Mouse (Mus musculus): ENCODE measurements around the gene Pabpc4.
A peak's percentile ranks its signal among the peaks of the same experiment; 100 is the strongest.
"Not testable (repeated sequence)": the region's sequence is repeated elsewhere in the genome, so short reads cannot be mapped to it uniquely, and the experiment has no call there.

The Pabpc4 gene

GRCm38 (mm10) chr4:123247147-123247880, 14.8 kb upstream of the Pabpc4 start:
- DNase-seq (ENCODE audit: low spot score in 2 of 2) = peak in 1 of 2 experiments; percentile 38

GRCm38 (mm10) chr4:123248971-123249567, 13.1 kb upstream of the Pabpc4 start:
- DNase-seq (ENCODE audit: low spot score in 2 of 2) = peak; percentile 84 to 92

- peak; percentile 63 to 67 for DNase-seq (ENCODE audit: low spot score in 2 of 2)
Observed at GRCm38 (mm10) chr4:123252214-123252613, 9.9 kb upstream of the Pabpc4 start.

GRCm38 (mm10) chr4:123254617-123255016, 7.5 kb upstream of the Pabpc4 start:
- no peak for DNase-seq (ENCODE audit: low spot score in 2 of 2)

GRCm38 (mm10) chr4:123260071-123260746, 1.9 kb upstream of the Pabpc4 start:
- no peak for DNase-seq (ENCODE audit: low spot score in 2 of 2)

GRCm38 (mm10) chr4:123271063-123271462, 8.9 kb downstream of the Pabpc4 start:
- DNase-seq (ENCODE audit: low spot score in 2 of 2) = no peak

- DNase-seq (ENCODE audit: low spot score in 2 of 2) = no peak
Observed at GRCm38 (mm10) chr4:123280117-123280516, 18.0 kb downstream of the Pabpc4 start.

- DNase-seq (ENCODE audit: low spot score in 2 of 2) = peak; percentile 88 to 90
Observed at GRCm38 (mm10) chr4:123282500-123282899, 20.3 kb downstream of the Pabpc4 start.

GRCm38 (mm10) chr4:123282915-123283674, 20.9 kb downstream of the Pabpc4 start:
- DNase-seq (ENCODE audit: low spot score in 2 of 2) = not testable (repeated sequence)

GRCm38 (mm10) chr4:123283675-123284064, 21.5 kb downstream of the Pabpc4 start:
- DNase-seq (ENCODE audit: low spot score in 2 of 2) = not testable (repeated sequence)

GRCm38 (mm10) chr4:123284731-123285624, 22.8 kb downstream of the Pabpc4 start:
- DNase-seq (ENCODE audit: low spot score in 2 of 2) = no peak

GRCm38 (mm10) chr4:123286790-123287189, 24.6 kb downstream of the Pabpc4 start:
- DNase-seq (ENCODE audit: low spot score in 2 of 2) = peak in 1 of 2 experiments; percentile 6

- no peak for DNase-seq (ENCODE audit: low spot score in 2 of 2)
Observed at GRCm38 (mm10) chr4:123289038-123289437, 26.9 kb downstream of the Pabpc4 start.

GRCm38 (mm10) chr4:123292390-123292789, 30.2 kb downstream of the Pabpc4 start:
- no peak for DNase-seq (ENCODE audit: low spot score in 2 of 2)

GRCm38 (mm10) chr4:123292989-123293388, 30.8 kb downstream of the Pabpc4 start:
- DNase-seq (ENCODE audit: low spot score in 2 of 2) = no peak

- DNase-seq (ENCODE audit: low spot score in 2 of 2) = no peak
Observed at GRCm38 (mm10) chr4:123293661-123294443, 31.7 kb downstream of the Pabpc4 start.

GRCm38 (mm10) chr4:123295026-123295425, 32.9 kb downstream of the Pabpc4 start:
- not testable (repeated sequence) for DNase-seq (ENCODE audit: low spot score in 2 of 2)

- no peak for DNase-seq (ENCODE audit: low spot score in 2 of 2)
Observed at GRCm38 (mm10) chr4:123295516-123296147, 33.5 kb downstream of the Pabpc4 start.

- no peak for DNase-seq (ENCODE audit: low spot score in 2 of 2)
Observed at GRCm38 (mm10) chr4:123296148-123296534, 34.0 kb downstream of the Pabpc4 start.

Data from right cerebral cortex, postnatal 10 days (tissue).